Mouse (Mus musculus) myocyte (in vitro differentiated cells): ENCODE results near the gene Eno1.

Source experiments
- MAX ChIP-seq: IDR thresholded peaks from one replicate; pipeline ENCODE4 v1.6.1; 2011; ENCODE audit warnings: low read depth, mild to moderate bottlenecking, control low read depth
- POLR2A ChIP-seq: IDR thresholded peaks from one replicate; pipeline ENCODE4 v1.6.1; 2011; ENCODE audit warnings: low read depth, mild to moderate bottlenecking, control low read depth, moderate library complexity; ENCODE audit not compliant: insufficient read length
- POLR2AphosphoS2 ChIP-seq: IDR thresholded peaks from one replicate; pipeline ENCODE4 v1.6.1; 2011; ENCODE audit warnings: low read depth, control low read depth; ENCODE audit not compliant: insufficient read length
- TCF3 ChIP-seq: IDR thresholded peaks from one replicate; pipeline ENCODE4 v1.6.1; 2011; ENCODE audit warnings: low read depth, control low read depth; ENCODE audit not compliant: insufficient read length

DNA sequence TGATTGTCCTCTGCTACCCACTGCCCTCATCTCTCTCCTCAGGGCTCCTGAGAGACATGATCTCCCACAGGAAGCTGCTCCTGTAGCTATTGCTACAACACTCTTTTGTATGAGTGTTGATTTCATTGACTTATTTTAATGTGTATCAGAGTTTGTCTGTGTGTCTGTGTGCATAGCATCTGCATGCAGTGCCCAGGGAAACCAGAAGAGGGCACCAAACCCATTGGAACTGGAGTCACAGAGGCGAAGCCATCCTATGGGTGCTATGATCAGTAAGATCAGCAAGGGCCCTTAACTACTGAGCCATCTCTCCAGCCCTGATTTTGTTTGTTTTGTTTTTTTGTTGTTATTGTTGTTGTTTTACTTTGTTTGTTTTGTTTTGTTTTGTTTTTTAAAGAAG lies 42.6 kb upstream of the Eno1 start:
- TF ChIP-seq POLR2A: no peak
- no peak for TF ChIP-seq TCF3
- no peak for TF ChIP-seq POLR2AphosphoS2
- TF ChIP-seq MAX: no peak
